Mouse (Mus musculus): ENCODE results near the gene Abi3. TPM values are rescaled to one million over a fixed set of nuclear protein-coding genes. Genes with fewer than 3 reads are reported as not detected.

The Abi3 gene
- total and polyA plus RNA-seq, 2 experiments from 2014 or later = 0.19 to 1.5 TPM

GRCm38 (mm10) chr11:95814857-95815256 is 27.4 kb downstream of the Abi3 start:
- H3K36me3 ChIP-seq (ENCODE audit: insufficient read depth) = no peaks in the 10 kb centered on the region
- no peak overlapping the region for H3K9ac ChIP-seq
- no peak overlapping the region for H3K4me3 ChIP-seq (ENCODE audit: low read depth, low read length)
- no peak for ATAC-seq
- TF ChIP-seq CTCF (IDR thresholded peaks at IDR 0.05; ENCODE audit: low read depth) = no peak
- no peaks in the 10 kb centered on the region for H3K9me3 ChIP-seq (ENCODE audit: low read length)
- 73% methylated on average over 5 of the region's 5 CpGs for WGBS
- H3K4me1 ChIP-seq (ENCODE audit: insufficient read depth) = no peaks in the 10 kb centered on the region
- no peak overlapping the region for H3K4me2 ChIP-seq (ENCODE audit: low read depth)
- no peak for DNase-seq
- H3K27ac ChIP-seq (ENCODE audit: low read depth, low read length) = no peak overlapping the region
- H3K27me3 ChIP-seq (ENCODE audit: insufficient read depth, low read length) = no peaks in the 10 kb centered on the region

GRCm38 (mm10) chr11:95814101-95814500 is 28.2 kb downstream of the Abi3 start:
- WGBS = 93% methylated on average over 2 of the region's 2 CpGs
- no peak for TF ChIP-seq CTCF (IDR thresholded peaks at IDR 0.05; ENCODE audit: low read depth)

GRCm38 (mm10) chr11:95812224-95812623 is 30.1 kb downstream of the Abi3 start:
- Histone ChIP-seq H3K4me1 (ENCODE audit: insufficient read depth) (no peaks in the 10 kb centered on the region), H3K4me3 (ENCODE audit: low read depth, low read length) (no peak overlapping the region), H3K9me3 (ENCODE audit: low read length) (no peaks in the 10 kb centered on the region), H3K27me3 (ENCODE audit: insufficient read depth, low read length) (no peaks in the 10 kb centered on the region), H3K9ac (no peak overlapping the region), H3K4me2 (ENCODE audit: low read depth) (no peak overlapping the region), H3K36me3 (ENCODE audit: insufficient read depth) (no peaks in the 10 kb centered on the region), H3K27ac (ENCODE audit: low read depth, low read length) (no peak overlapping the region)
- 66% methylated on average over 4 of the region's 4 CpGs for WGBS
- TF ChIP-seq CTCF (IDR thresholded peaks at IDR 0.05; ENCODE audit: low read depth) = no peak
- DNase-seq (no peak), ATAC-seq (no peak)

More at GRCm38 (mm10) chr11:95814101-95814500, 28.2 kb downstream of the Abi3 start:
- Histone ChIP-seq H3K4me2 (ENCODE audit: low read depth) (no peak overlapping the region), H3K4me3 (ENCODE audit: low read depth, low read length) (no peak overlapping the region), H3K9me3 (ENCODE audit: low read length) (no peaks in the 10 kb centered on the region), H3K9ac (no peak overlapping the region), H3K27me3 (ENCODE audit: insufficient read depth, low read length) (no peaks in the 10 kb centered on the region), H3K4me1 (ENCODE audit: insufficient read depth) (no peaks in the 10 kb centered on the region), H3K27ac (ENCODE audit: low read depth, low read length) (no peak overlapping the region), H3K36me3 (ENCODE audit: insufficient read depth) (no peaks in the 10 kb centered on the region)
- no peak for ATAC-seq
- no peak for DNase-seq

- Histone ChIP-seq H3K9me3 (ENCODE audit: low read length) (no peaks in the 10 kb centered on the region), H3K4me1 (ENCODE audit: insufficient read depth) (no peaks in the 10 kb centered on the region), H3K9ac (no peak overlapping the region), H3K27me3 (ENCODE audit: insufficient read depth, low read length) (no peaks in the 10 kb centered on the region), H3K36me3 (ENCODE audit: insufficient read depth) (no peaks in the 10 kb centered on the region), H3K4me2 (ENCODE audit: low read depth) (no peak overlapping the region), H3K27ac (ENCODE audit: low read depth, low read length) (no peak overlapping the region), H3K4me3 (ENCODE audit: low read depth, low read length) (no peak overlapping the region)
- no peak for DNase-seq
- no peak for ATAC-seq
- 82% methylated on average over 6 of the region's 6 CpGs for WGBS
- TF ChIP-seq CTCF (IDR thresholded peaks at IDR 0.05; ENCODE audit: low read depth) = no peak
Measured at GRCm38 (mm10) chr11:95811741-95812140, 30.5 kb downstream of the Abi3 start.

- Histone ChIP-seq H3K9me3 (ENCODE audit: low read length) (no peaks in the 10 kb centered on the region), H3K36me3 (ENCODE audit: insufficient read depth) (no peaks in the 10 kb centered on the region), H3K4me3 (ENCODE audit: low read depth, low read length) (no peak overlapping the region), H3K9ac (no peak overlapping the region), H3K27ac (ENCODE audit: low read depth, low read length) (no peak overlapping the region), H3K27me3 (ENCODE audit: insufficient read depth, low read length) (no peaks in the 10 kb centered on the region), H3K4me2 (ENCODE audit: low read depth) (no peak overlapping the region), H3K4me1 (ENCODE audit: insufficient read depth) (no peaks in the 10 kb centered on the region)
- no peak for ATAC-seq
- WGBS = 70% methylated on average over 7 of the region's 7 CpGs
- DNase-seq = no peak
- no peak for TF ChIP-seq CTCF (IDR thresholded peaks at IDR 0.05; ENCODE audit: low read depth)
Measured at GRCm38 (mm10) chr11:95810828-95811227, 31.4 kb downstream of the Abi3 start.

GRCm38 (mm10) chr11:95809603-95810002 is 32.7 kb downstream of the Abi3 start:
- ATAC-seq (no peak), DNase-seq (no peak)
- no peak overlapping the region for H3K27ac ChIP-seq (ENCODE audit: low read depth, low read length)
- H3K4me3 ChIP-seq (ENCODE audit: low read depth, low read length) = no peak overlapping the region
- no peaks in the 10 kb centered on the region for H3K36me3 ChIP-seq (ENCODE audit: insufficient read depth)
- 28% methylated on average over 5 of the region's 5 CpGs for WGBS
- H3K9ac ChIP-seq = no peak overlapping the region
- no peak overlapping the region for H3K4me2 ChIP-seq (ENCODE audit: low read depth)
- H3K27me3 ChIP-seq (ENCODE audit: insufficient read depth, low read length) = no peaks in the 10 kb centered on the region
- TF ChIP-seq CTCF (IDR thresholded peaks at IDR 0.05; ENCODE audit: low read depth) = no peak
- no peaks in the 10 kb centered on the region for H3K4me1 ChIP-seq (ENCODE audit: insufficient read depth)
- H3K9me3 ChIP-seq (ENCODE audit: low read length) = no peaks in the 10 kb centered on the region

GRCm38 (mm10) chr11:95808448-95809011 is 33.7 kb downstream of the Abi3 start:
- no peaks in the 10 kb centered on the region for H3K9me3 ChIP-seq (ENCODE audit: low read length)
- no peaks in the 10 kb centered on the region for H3K27me3 ChIP-seq (ENCODE audit: insufficient read depth, low read length)
- 90% methylated on average over 5 of the region's 5 CpGs for WGBS
- H3K9ac ChIP-seq = no peak overlapping the region
- H3K4me2 ChIP-seq (ENCODE audit: low read depth) = no peak overlapping the region
- no peak overlapping the region for H3K27ac ChIP-seq (ENCODE audit: low read depth, low read length)
- ATAC-seq (no peak), DNase-seq (no peak)
- no peak overlapping the region for H3K4me3 ChIP-seq (ENCODE audit: low read depth, low read length)
- no peaks in the 10 kb centered on the region for H3K4me1 ChIP-seq (ENCODE audit: insufficient read depth)
- no peak for TF ChIP-seq CTCF (IDR thresholded peaks at IDR 0.05; ENCODE audit: low read depth)
- H3K36me3 ChIP-seq (ENCODE audit: insufficient read depth) = no peaks in the 10 kb centered on the region
